Mouse (Mus musculus): Measurements from ENCODE around the gene Mdm2. TPM values are rescaled to one million over a fixed set of nuclear protein-coding genes. Genes with fewer than 3 reads are reported as not detected.

Mdm2 gene
- total RNA-seq, 2 experiments from 2014 or later: 49.3 to 53.1 TPM

DNA sequence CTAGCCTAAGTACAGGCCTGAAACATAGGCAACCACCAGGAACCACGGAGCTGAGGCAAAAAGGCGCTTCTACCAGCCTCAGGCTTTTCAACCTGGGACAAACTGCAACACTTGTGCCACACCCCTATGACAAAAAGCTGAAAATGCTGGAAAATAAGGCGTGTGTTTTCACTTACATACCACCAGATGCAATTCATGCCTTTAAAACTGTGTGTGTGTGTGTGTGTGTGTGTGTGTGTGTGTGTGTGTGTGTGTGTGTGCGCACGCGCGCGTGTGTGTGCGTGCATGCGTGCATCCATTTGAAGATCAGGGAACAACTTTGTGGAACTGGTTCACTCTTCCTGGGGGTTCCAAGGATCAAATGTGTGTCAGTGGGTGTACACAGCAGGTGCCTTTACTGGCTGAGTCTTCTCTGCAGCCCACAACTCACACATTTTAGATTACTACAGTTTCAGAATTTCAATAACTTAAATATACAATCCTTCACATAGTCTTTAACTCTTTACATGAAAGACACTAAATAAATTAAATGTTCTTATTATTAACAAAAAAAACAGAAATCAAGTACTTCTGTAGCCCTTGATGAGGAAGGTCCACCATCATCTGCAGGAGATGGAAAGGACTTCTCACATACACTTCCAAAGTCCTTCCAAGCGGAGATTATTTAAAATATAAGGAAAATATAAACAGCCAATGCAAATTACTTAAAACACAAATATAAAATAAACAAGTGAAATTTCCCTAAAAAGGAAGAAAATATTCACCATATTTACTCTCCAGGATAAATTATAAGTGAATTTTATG is 21.1 kb downstream of the Mdm2 start:
- no peak for DNase-seq (ENCODE audit: low spot score)

DNA sequence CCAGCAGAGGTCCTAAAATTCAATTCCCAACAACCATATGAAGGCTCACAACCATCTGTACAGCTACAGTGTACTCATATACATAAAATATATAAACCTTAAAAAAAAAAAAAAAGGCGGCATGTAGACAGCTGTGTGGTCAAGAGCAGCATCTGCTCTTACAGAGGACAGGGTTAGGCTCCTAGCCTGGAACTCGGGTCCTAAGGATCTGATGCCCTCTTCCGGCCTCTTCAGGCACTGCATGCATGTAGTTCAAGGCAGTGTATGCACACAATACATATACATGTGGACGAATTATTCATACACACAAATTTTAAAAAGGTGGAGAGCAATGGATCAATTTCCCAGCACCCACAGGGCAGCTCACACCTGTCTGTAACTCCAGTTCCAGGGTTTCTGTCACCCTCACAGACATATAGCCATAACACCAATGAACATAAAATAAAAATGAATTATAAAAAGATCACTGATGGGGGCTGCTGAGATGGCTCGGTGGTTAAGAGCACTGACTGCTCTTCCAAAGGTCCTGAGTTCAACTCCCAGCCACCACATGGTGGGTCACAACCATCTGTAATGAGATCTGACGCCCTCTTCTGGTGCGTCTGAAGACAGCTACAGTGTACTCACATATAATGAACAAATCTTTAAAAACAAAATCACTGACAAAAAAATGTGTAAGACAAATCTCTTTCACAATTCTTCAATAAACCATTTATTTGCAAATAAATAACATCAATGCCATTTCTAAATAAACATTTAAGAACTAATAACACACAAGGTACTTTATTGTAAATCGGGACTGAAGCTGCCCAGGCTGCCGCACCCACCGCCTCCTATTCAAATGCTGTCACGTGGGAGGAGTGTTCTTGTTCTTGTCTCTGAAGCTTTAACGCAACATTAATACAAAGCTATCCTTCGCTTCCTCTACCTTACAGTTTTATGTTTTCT is 22.1 kb downstream of the Mdm2 start:
- intact Hi-C loops (cut with DNase I): no loop called here
- DNase-seq (ENCODE audit: low spot score): no peak

More for the DNA sequence above, 21.1 kb downstream of the Mdm2 start:
- intact Hi-C loops (cut with DNase I): no loop called here

DNA sequence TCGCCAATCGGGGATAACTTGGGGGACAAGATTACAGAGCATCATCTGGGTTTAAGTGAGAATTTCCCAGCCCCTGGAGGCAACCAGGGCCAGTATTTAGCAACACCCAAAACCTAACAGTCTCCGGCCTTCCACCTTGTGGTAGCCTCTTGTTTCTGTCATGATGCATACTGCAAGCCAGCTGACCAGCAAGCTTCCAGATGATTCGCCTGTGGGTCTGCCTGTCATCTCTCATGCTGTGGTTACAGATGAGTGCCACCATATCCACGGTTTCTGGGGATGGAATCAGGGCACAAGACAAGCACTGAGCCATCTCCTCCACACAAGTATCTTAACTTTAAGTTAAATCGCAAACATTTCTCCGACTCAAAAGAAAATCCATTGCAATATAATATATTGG is 23.0 kb downstream of the Mdm2 start:
- intact Hi-C loops (cut with DNase I): no loop called here
- no peak for DNase-seq (ENCODE audit: low spot score)

DNA sequence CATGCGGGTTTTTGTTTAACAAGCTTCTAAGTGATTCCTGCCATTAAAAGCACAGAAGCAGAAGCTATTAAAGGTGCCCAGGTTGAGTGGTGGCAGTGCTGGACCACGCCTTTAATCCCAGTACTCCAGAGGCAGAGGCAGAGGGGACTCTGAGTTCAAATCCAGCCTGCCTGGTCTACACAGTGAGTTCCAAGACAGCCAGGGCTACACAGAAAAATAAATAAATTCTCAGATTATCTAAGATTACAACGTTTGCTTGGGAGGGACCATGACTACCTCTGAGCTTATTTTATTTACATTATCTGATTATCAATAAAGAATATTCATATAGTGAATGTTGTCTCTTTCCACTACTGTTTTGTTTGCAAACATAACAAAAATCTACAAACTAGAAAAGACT is 23.5 kb downstream of the Mdm2 start:
- intact Hi-C loops (cut with DNase I): no loop called here
- DNase-seq (ENCODE audit: low spot score): no peak

DNA sequence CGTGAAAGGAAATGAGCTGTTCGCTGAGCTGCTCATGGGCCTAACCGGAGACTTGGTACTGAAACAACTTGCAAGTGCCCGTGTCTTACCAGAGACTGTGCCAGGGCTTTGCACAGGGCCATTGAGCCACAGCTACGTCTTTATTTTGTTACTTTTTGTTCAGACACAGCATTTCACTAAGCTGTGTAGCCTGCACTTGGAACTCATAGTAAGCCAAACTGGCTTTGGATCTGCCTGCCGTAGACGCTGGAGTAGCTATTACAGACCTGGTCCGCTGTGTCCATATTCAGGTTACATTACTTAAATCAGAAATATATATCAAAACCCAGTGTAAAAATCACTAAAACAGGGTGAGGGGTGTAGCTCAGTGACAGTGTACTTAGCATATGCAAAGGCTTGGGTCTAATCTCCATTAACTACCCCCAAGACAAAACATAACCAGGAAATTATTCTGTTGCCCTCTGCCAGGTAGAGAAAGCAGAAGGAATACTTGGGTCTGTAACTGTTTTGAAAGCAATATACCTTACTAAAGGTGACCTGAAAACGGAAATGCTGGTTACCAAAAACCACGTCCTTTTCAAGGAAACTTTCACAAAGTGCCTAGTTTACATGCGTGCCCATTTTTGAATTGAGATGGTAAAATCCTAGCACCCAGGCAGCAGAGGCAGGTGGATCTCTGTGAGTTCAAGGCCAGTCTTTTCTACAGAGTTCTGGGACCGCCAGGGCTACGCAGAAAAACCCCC is 24.5 kb downstream of the Mdm2 start:
- intact Hi-C loops (cut with DNase I): no loop called here
- DNase-seq (ENCODE audit: low spot score): no peak

DNA sequence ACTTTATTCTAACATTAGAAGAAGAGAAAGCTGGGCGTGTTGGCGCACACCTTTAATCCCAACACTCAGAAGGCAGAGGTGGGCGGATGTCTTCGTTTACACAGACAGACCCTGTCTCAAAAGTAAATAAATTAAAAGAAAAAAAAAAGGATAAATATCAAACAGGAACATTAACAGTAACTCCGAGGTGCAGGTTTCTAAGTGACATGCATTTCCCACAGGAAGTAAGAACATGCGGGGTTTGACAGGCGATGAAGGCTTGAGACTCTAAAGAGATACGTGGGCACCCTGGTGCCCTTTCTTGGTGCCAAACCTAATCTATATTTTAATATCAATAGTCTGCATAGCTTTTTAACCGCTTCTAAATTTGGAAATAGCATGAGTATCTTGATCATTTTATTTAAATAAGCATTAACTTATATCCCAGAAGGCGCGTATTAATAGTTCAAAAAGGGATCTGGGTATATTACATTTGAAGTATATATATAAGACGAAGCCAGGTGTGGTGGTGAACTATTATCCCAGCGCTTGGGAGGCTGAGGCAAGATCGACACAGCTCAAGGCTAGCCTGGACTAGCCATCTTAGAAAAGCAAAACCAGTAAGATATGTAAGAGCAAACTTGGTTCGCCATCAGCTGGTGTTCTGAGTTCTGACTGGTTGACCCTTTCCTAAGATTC is 25.2 kb downstream of the Mdm2 start:
- DNase-seq (ENCODE audit: low spot score): no peak
- intact Hi-C loops (cut with DNase I): no loop called here

DNA sequence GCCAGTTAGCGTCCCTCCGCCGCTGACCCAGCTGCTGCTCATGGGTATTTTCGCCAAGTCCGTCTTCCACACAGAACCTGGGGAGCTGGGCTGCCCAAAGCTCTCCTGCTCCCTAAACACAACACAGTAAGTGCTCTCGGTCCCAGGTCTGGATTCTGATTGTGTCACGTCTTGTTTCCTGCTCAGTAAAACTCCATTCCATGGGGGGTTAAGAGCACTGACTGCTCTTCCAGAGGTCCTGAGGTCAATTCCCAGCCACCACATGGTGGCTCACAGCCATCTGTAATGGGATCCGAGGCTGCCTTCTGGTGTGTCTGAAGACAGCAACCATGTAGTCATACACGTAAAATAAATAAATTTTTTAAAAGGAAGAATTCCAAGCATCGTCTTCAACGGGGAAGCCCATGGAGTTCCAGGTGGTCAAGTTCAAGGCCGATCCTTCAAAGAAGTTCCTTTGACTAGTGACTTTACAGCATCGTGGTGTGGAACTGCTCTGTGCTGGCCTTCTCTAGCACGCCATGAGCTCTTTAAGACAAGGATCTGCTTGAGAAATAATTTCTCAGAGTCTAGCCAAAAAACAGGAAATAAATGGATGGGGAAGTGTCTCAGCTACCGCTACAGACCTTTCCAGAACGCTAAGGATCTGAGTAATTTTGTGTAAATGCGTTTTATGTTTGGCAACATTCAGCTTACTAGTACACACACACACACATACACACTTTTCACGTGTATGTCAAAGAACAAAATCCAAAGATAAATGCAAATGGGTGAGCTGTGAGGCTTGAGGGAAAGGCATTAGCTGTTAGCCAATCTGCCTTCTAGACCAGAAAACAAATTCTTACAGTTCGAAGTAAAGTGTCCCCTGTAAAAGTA is 26.0 kb downstream of the Mdm2 start:
- intact Hi-C loops (cut with DNase I): no loop called here
- no peak for DNase-seq (ENCODE audit: low spot score)

DNA sequence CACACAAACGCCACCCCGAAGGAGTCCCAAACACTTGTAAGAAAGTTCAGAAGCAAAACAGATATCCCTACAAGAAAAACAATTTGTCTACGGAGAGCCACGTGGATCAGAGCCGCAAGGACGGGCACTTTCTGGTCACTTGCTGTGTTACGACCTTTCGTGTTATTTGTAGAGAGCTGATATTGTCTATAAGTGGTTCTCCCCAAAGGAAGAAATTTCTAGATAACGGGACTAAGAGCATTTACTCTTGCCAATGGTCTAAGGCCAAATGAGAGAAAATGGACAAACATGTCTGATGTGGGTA is 26.9 kb downstream of the Mdm2 start:
- no peak for DNase-seq (ENCODE audit: low spot score)
- intact Hi-C loops (cut with DNase I): no loop called here

DNA sequence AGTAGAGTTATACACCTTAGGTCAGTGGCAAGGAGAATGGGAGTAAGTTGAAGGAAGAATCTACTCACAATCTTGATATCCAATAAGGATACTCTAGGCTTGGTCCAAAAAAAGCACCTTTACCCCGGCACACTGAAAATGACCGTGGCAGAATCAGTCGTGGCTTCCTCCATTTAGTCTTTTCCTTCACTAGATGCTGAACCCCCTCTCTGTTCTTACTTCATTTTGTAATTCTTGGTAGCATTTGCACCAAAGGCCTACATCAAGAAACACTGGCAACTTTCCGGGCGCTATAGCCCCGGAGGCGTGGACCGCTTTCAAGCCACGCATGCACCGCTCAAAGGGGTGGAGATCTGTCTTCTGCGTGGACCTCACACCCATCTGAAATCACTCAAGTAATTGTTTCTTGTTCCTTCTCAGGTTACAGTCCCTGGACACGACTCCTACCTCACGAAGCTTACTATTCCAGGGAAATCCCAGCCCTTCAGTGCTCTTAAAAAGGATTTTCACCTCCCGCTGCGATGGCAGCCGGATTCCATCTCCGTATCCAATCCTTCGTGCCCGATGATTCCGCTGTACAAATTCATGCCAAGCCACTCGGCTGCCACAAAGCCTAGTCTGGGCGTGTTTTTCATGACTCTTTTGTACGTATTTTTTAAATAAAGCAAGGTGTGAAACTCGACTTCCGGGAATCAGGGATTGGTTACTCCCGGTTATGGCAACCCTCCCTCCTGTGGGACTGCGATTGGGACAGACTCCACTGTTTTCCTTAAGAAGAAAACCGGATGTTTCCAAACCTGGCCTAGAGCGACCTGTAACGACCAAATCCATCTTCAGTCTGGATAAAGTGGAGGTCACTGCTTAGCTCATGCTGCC is 27.5 kb downstream of the Mdm2 start:
- no peak for DNase-seq (ENCODE audit: low spot score)
- intact Hi-C loops (cut with DNase I): no loop called here

DNA sequence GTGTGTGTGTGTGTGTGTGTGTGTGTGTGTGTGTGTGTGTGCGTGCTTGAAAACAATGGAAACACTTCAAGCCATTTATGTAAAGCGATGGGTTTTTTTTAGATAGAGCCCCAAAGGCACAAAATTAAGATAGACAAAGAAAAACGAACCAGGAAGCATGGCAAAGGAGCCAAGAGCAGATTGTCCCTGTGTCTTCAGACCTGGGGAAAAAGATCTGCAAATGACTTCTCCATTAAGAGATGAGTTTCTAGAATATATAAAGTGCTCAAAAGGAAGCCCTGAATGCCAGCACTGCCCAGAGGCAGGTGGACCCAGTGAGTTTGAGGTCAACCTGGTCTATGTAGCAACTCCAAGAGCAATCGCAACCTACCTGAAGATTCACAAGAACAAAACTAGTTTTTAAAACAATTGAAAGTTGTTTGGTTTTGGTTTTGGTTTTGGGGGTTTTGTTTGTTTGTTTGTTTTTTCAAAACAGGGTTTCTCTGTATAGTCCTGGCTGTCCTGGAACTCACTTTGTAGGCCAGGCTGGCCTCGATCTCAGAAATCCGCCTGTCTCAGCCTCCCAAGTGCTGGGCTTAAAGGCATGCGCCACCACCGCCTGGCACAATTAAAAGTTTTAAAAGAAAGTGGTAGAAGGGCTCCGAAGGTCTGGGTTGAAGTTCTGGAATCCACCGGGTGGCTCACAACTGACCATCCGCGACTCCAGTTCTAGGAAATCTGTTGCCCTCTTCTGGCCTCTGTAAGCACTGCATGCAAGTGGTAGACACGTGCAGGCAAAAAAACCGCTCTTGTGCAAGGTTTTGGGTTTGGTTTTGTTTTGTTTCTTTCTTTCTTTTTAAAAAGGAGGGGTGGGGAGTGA is 28.3 kb downstream of the Mdm2 start:
- no peak for DNase-seq (ENCODE audit: low spot score)
- intact Hi-C loops (cut with DNase I): no loop called here

DNA sequence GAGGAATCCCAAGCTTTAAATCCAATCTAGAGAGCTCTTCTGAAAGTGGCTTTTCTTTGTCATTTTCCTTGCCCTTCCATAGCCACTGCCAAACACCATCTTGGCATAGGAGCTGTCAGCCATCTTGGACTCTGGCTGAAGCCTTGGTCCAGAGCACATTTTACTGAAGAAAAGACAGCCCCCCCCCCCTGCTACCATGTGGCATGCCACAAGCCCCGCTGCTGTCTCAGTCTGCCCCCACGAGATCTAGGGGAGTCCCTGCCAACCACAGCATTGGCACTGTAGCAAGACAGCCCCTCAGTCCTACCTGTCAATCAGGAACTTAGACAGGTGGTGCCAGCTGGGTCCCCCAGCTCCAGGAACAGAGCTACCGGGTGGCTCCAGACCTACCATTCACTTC is 29.0 kb downstream of the Mdm2 start:
- intact Hi-C loops (cut with DNase I): no loop called here
- DNase-seq (ENCODE audit: low spot score): no peak

DNA sequence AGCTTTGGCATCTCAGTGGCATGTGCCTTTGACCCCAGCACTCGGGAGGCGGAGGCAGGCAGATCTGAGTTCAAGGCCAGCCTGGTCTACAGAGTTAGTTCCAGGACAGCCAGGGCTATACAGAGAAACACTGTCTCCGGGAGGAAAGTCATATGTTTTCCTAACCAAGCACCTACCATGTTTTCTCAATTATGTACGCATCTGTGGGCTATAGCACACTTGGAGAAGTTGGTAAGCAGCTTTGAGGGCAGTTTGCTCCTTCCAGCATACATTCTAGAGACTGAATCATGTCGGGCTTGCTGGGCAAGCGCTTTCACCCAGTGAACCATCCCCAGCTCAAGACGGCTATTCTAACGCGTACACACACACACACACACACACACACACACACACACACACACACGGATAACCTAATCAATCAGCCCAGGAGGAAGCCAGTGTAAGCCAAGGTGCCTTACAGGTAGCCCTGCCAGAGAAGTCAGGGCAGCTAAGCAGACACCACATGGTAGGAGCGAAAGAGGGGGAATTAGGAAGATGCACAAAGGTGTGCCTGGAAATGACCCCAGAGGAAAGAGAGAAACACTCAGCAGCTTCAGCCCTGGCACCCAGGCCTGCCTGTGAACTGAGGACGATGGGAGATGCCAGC is 29.6 kb downstream of the Mdm2 start:
- DNase-seq (ENCODE audit: low spot score): no peak
- intact Hi-C loops (cut with DNase I): no loop called here

DNA sequence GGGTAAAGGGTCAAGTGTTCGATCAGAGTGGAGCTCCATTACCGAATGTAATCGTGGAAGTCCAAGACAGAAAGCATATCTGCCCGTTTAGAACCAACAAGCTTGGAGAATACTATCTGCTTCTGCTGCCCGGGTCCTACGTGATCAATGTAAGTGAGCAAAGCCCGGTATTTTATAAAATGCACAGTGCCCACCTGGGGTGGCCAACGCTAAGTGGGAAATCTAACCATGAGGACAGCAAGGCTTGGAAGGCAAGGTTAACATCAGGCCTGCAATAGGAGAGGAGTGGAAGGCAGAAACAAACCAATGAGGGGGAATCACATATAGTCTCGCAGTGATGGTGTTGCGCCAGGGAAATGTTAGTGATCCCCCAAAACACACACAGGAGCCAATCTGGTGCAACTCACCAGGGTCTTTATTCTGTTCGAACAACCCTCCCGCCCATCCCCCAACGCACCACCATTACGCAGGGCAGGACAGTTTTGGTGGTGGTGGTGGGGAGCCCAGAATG is 30.5 kb downstream of the Mdm2 start:
- DNase-seq (ENCODE audit: low spot score): no peak
- intact Hi-C loops (cut with DNase I): loop anchor here (10.0 kb wide), 1 partner anchor 315 kb away; no protein-coding TSS in a partner anchor

DNA sequence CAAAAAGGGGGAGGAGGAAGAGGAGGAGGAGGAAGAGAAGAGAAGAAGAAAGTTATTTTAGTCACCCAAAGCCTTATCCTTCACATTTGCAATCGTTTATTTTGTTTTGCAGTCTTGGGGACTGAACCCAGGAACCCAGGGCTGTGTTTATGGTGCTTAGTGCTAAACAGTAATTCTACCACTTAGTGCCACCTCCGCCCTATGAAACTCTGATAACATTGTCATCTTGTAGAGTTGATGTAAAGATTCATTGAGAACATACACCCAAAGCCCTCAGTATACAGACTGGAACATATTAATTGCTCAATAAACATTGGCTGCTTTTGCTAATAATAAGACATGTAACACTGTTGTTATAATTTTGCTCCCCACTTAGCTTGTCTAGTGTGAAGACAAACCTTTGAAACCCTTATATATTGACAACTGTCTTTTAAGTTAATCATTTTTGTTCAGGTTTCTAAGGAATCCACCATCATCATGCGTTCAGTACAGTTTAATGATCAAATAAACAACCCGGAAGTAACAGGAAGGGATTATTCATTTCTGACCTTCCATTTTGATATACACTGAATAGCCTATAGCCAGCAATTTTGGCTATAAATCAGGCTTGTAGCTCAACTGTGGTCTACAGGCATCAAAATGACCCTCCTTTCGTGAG is 31.4 kb downstream of the Mdm2 start:
- DNase-seq (ENCODE audit: low spot score): no peak
- intact Hi-C loops (cut with DNase I): loop anchor here (10.0 kb wide), 1 partner anchor 314 kb away; no protein-coding TSS in a partner anchor

DNA sequence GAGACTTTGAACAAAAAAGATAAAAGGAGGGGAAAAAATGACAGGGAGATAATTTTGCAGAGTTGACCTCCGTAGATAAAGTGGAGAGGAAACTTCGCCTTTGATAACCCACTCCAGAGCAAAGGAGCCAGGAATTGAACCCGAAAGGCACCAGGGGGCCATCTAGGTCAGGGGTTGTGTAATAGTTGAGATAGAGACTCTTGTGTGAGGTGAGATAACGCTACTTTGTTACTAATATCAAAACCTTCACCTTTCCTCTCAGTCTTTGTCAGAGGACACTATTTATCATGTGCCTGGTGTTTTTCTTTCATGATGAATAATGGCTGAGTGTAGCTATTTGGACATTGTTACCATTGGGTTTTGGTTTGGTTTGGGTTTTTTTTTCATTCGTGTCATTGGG is 32.2 kb downstream of the Mdm2 start:
- no peak for DNase-seq (ENCODE audit: low spot score)
- intact Hi-C loops (cut with DNase I): loop anchor here (10.0 kb wide), 1 partner anchor 314 kb away; no protein-coding TSS in a partner anchor
